Mouse (Mus musculus) layer of hippocampus, postnatal 36 days (tissue): ENCODE measurements around the gene Gm47985. TPM values are rescaled to one million over a fixed set of nuclear protein-coding genes. Genes with fewer than 3 reads are reported as not detected.
"Not testable (repeated sequence)": the region's sequence is repeated elsewhere in the genome, so short reads cannot be mapped to it uniquely, and the experiment has no call there.

Source experiments
- DNase-seq, 2 experiments: peaks; one replicate each; pipeline ENCODE4 v3.0.0; 2022
- total RNA-seq, 2 experiments: library from RNA; stranded (reverse); gene quantifications; 2 replicates each; pipeline ENCODE4 v1.2.3; 2021

Gene Gm47985
- not detected for total RNA-seq

DNA sequence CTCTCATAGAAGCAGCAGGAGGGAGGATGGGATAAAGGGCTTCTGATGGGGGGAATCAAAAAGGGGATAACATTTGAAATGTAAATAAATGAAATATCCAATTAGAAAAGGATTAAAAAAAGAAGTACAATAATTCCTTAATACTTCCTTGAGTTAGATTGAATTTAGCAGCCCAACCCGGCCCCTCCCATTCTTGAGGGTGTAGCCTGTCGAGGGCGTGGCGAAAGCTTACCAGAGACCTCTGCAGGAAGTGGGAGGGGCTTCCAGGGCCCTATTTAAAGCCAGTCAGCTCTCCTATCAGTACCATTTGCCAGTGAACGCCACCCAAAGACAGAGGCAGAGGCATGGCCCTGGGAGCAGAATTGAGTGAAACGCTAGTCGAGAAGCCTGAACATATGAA is at the start of gene Gm47985:
Gene Gm47985 (plus strand): TSS at position 272 of the 400 bp plus-strand sequence.
- DNase-seq: not testable (repeated sequence)

DNA sequence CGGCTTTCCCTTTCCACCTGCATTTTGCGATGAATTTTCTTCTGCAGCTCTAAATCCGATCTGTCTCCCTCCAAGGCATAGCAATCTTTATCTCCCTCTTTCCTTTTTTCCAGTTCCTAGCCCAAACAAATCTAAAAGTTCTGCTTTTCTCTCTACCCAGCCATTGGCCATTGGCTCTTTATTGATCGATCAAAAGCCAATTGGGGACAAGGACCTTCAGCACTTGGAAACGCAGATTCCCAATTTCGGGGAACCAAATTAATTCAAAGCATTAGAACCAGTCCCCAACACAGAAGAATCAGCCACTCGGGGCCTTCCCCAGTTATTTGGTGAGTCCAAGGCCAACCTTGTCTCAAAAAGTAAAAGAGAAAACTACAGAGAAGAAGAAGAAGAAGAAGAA is 49.7 kb upstream of the Gm47985 start:
- DNase-seq: no peak

DNA sequence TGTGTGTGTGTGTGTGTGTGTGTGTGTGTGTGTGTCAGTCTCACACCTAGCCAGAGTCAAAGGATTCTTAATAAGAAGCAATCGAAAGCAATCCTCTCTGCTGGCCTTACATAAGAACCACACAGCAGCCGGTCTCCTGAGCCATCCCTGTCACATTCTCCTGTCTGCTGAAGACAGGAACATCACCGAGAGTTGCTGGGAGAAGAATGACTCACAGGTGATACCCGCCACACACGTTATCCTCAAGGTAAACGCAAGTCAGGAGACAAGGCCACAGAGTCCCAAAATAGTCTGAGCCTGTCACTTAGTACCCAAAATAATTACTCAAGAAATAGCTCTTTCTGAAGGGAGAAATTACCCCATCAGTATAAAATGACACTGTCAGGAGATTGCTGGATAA is 43.9 kb upstream of the Gm47985 start:
- no peak for DNase-seq

DNA sequence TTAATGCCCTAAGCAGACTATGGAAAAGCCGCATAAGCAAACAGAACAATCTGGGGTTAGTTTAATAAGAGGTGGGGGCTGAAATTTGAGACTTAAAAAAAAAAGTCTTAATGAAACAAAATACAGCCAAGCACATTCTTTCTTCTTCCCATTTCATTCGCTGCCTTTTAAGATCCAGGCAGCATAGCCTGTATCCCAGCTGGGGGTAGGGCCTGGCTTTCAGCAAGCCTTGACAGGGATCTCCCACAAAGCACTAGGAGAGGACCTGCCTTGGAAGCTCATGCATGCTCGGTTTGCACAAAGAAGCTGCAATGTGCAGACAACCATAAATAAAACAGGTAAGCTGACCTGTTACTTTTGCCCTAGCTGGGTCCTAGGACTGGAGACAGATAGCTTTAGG is 41.4 kb upstream of the Gm47985 start:
- no peak for DNase-seq

DNA sequence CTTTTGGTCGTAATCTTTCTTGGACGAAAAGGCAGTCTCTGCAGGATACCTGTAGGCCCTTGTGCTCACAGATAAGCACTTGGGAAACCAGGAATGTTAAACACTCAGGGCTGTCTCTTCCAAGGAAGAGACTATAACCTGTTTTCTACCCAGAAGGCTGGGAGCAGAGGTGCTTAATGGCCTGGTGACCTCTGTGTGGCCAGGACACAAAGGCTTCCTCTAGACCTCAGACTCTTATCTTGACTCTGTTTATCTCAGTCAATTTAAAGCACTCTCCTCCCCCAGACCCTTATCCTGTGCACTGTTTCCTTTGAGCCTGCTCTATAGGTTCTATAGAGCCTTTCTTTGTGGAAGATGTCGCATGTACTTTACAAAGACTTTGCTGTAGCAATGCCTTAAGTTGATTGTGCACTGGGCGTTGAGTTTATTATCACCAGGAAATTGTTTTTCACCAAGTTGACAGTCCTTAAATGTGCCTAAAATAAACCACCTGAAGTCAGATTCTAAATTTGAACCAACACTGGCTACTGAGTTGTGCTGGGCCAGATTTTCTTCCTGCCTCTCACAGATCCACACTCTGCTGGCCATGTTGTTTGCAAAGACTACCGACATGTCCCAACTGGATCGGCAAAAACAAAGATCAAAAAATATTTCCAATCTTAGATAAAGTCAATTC is 37.7 kb upstream of the Gm47985 start:
- DNase-seq: no peak

DNA sequence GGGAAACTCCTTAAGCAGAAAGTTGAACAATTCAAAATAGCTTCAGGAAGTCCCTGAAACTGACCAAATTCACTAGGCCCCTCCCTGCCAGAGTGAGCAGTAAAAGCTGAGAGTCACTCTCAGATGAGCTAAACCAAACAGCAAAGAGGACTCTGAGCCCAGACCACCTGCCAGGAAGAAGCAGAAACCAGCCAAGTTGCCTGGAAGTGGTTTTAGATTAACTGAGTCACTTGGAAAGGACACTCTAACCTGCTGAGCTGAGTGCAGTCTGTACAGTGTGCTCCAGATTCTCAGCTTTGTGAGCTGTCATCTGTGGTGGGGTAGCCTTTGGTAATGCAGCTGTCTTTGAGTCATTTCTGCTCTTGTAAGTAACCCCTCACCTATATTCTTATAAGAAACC is 34.5 kb upstream of the Gm47985 start:
- no peak for DNase-seq

DNA sequence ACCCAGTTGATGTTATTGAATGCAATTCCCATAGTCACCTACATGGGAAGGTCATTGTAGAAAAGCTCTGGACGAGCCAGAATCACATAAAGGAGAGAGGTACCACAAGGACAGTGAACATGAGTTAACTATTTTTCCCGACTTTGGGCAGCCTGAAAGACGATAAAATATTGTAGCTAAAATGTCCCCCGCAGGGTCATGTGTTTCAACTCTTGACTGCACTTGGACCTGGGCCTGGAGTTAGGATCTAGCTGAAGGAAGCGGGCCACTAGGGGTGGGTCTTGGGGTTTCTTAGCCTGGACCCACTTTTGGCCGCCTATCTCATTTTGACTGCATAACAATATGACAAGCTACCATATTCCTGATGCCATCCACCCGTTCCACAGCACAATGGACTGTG is 32.1 kb upstream of the Gm47985 start:
- DNase-seq: no peak

DNA sequence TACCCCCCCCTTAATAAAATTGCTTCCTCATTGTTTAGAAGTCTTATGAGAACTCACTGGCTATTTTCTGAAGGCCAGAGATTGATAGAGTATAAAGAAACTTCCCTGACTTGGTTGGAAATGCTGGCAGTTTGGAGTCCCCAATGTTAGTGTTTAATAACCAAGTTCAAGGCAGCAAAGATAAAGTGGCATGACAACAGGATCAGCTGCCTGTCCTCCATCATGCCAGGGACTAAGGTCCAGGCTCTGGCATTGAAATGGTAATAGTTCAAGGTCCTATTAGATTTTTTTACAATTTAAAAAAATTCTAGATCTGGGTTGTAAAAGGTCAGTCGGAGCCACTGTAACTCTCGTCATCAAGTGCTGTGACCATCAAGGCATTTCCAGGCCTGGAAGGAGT is 31.2 kb upstream of the Gm47985 start:
- no peak for DNase-seq

DNA sequence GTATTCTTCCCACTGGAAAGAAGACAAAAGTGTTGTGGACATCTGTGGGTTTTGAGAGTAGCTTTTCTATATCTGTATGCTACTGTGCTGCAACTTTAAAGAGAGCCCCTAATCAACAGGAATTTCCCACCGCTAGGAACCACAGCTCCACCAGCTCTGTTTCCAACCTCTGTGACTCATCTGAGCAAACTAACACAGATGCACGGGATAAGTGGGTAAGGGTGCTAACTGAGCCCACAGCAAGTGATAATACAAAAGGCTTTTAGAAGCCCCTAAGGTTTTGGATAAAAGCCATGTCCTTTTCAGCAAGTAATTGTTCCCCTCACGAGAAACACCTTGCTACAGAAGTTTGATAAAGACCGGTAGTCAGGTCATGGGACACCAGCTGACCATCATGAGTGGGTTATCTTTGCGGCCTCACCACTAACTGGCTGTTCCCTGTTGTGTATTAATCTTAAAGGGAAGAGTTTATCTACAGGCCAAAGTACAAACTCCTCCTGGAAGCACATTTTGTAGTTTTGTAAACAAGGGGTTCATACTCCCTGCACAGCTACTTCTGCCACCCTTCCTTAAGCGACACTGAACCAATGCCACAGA is 29.2 kb upstream of the Gm47985 start:
- no peak for DNase-seq

DNA sequence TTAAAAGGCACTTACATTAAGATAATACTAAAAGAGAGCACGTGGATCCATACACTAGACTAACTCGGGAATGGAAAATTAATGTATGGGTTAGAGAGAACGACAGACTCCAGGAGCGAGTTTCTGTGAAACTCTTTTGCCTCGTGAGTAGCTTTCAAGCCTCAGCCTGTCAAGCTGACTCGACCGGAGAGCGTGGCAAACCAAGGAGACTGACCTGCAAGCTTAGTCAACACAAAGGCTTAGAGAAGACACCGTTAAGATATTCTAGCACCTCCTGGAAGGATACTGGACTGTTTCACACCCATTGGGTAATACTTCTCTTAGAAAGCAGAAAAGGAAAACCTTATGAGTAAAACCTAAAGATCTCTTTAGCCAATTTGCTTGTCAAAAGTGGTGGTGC is 28.2 kb upstream of the Gm47985 start:
- not testable (repeated sequence) for DNase-seq

DNA sequence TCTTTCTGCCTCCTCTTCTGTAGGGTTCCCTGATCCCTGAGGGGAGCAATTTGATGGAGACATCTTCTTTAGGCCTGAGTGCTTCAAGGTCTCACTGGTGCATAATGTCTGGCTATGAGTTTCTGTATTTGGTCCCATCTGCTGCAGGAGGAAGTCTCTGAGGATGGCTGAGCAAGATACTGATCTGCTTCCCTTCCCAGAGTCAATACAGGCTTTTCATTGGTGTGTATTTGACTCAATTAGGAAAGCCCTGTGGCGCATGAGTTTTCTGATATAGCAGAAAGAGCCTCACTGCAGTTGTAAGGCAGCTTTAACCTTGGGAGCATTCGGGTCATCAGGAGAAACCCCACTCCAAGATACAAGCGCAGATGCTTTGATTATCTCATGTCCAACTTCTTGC is 26.2 kb upstream of the Gm47985 start:
- no peak for DNase-seq

DNA sequence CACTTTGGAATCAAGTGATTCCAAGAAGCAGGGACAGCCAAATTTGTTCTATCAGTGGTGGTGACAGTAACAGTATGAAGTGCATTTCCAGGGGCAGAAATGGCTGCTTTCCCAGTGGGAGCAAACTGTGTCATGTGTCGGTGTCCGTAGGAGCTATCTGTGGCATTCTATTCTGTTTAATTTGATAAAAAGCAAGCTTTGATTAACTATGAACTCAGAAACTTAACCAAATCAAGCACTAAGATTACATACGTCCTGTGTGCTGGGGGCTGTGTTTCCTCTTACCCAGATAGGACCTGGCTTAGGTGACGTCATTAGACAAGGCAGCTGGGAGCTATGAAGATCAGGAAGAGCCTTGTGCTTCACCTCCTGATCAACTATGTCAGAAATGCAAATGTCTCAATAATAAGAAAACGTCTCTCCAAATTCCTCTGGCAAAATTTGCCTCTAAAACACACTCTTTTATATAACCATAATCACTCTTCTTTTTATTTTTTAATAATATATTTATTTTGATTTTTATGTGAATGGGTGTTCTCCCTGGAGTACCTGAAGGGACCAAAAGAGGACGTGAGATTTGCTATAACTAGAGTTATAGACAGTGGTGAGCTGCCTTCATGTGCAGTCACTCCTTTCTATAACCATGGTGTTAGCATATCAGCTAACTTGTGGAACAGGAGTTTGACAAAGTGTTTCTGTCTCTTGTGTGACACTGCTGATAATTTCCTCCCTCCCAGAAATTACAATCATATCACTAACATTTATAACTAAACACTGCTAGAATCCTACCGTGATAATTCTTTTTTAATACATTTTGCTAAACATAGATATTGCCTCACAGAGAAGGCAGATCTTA is 25.3 kb upstream of the Gm47985 start:
- no peak for DNase-seq

DNA sequence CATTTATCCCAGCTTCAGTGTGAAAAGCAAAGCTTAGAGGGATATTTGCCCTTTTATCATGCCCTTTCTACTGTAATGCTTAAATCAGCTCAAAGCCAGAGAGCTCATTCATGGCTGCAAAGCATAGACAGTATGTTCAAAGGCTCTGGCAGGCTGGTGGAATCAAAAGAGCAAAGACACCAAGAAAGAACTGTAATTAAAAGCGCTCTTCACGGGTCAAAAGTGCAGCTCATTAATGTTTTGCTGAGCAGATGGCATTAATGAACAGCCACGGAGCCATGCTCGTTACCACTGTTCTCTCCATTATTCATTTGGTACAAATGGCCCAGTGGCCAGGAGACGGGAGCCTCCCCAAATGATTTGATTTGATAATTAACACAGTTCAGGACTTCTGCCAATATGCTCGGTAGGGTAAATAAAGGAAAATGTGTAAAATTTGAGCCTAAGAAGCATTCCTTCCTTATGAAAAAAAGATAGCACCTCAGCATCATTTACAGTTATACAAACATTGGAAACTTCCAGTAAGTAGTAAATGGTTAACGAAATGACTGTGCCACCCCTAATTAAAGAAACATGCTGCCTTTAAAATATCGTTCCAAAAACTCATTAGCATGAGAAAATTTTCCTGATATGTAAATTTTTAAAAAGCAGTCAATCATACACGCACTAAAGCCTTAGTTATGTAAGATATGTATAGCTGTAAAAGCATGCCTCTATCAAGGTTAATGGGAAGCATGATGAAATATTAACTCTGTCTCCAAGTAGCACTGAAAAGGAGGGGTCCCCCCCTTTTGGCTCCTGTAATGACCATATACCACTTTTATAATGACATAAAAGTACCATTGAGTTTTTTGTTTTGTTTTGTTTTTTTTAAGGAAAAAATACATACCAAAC is 24.1 kb upstream of the Gm47985 start:
- DNase-seq: no peak

DNA sequence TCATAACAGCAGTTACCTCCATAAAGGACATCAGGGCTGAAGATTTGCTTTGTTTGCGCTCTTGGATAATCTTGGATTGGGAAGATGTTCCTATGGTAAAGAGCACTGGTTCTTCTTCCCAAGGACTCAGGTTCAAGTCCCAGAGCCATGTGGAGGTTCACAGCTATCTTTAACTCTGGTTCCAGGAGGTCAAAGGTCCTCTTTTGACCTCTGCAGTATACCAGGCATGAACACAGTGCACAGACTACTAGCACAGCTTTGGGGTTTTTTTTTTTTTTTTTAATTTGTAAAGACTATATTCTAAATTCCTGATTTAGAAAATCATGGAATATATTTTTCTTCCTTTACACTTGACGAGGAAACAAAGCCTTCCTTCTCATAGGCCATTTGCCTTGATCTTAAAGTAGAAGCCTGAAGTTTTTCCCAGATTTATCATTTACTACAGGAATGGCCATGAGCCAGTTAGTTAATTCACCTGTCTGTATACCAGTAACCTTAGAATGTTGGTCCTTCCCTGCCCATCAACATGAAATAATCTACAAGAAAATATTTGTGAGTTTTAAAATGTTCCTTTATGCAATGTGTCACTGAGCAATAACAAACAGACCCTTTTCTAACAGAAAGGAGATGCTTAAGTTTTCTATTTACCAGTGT is 23.4 kb upstream of the Gm47985 start:
- no peak for DNase-seq

DNA sequence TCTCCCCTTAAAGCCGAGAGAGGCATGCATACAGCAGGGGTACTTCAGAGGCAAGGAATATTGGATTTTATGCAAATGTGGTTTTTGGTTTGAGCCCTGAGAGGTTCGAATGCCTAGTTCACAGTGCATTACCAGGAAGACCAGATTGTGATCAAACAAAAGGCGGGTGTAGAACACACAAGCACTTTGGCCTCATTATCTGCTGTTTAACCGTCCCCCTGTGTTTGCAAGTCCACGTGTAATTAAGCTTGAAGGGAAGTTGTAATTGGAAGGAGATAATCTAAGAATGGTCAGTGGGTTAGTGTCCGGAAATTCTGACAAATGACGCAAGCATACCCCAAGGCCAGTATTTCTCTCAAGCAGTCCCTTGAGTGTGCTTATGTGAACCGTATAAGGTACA is 16.3 kb upstream of the Gm47985 start:
- no peak for DNase-seq

DNA sequence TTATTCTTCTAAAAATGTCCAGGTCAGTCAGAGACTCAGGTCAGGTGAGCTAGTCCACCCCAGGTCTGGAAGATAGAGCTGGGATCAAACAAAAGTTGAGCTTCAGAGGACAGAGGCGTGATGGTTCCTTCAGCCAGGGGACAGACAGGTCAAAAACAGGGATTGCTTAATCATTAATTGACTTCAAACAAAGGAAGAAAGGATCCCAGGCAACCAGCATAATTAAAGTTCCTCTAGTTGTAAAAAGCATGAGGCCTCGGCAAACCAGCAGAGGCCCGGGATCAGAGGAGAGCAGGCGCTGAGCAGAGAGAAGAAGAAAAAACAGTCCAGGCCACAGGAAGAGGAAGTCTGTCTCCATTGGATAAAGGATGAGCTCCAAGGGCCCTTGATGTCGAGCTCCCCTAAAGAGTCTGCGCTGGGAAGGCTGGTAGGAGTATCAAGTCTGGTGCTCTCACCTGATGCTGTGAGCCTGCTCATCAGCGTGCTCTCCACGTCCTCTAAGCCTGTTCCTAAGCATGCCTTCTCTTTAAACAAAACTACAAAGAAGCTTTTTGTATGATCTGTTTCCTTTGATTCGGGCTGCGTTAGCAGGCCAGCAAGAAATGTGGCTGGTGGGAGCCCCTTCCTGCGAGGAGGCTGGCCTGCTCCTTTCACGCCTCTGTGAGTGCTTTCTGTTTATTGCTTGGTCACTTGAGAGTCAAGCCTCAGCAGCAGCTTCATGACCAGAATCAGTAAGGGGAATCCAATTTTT is 14.9 kb upstream of the Gm47985 start:
- DNase-seq: no peak

DNA sequence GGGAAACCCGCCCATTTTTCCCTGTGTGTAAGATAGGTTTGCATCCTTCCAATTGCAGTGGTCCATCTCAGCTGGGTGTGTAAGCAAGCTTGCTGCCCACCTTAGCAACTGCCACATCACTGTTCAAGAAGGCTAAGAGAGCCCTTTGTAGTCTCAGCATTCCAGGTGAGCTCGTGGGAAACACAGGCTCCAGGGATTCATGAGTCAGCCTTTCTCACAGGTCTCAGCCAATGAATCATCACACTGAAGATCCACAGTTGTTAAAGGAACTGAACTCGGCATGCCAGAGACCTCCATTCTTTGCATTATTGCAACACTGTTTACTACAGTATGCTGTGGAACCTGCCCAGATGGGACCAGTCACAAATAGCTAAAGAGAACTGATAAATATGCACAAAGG is 13.7 kb upstream of the Gm47985 start:
- DNase-seq: no peak

DNA sequence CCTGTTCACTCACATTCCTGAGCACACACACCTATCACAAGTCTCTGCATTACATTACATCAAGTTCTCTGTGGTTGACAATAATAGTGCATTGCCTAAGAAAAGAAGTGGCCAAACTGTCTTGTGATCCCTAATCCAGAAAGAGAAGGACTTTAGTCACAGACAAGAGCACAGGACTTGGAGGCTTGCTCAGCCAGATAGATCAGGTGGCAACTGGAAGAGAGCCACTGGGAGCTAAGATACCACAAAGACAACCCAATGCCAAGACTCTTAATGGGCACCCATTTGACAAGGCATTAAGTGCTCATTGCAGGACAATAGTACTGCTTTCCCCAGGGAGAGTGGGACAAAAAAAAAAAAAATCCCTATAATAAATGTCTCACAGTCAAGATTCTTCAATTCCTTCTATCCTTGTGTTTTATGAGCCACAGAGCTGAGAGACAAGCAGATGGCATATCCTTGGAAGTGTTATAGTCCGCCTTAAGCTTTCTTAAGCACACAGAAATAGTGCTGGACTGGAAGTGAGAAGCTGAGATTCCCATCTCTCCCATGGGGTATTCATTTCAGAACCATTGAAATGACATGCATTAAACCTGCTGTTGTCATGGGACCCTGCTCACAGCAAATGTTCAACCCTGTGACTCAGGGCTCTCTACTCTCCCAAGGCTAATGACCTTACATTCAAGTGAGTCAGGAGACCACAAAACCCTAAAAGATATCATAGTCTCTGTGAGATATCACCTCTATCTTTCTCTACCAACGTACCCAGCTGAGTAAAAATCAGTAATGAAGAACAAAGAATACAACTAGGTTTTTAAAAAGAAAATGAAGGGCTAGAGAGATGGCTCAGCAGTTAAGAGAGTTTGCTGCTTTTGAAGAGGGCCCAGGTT is 10.5 kb upstream of the Gm47985 start:
- no peak for DNase-seq

DNA sequence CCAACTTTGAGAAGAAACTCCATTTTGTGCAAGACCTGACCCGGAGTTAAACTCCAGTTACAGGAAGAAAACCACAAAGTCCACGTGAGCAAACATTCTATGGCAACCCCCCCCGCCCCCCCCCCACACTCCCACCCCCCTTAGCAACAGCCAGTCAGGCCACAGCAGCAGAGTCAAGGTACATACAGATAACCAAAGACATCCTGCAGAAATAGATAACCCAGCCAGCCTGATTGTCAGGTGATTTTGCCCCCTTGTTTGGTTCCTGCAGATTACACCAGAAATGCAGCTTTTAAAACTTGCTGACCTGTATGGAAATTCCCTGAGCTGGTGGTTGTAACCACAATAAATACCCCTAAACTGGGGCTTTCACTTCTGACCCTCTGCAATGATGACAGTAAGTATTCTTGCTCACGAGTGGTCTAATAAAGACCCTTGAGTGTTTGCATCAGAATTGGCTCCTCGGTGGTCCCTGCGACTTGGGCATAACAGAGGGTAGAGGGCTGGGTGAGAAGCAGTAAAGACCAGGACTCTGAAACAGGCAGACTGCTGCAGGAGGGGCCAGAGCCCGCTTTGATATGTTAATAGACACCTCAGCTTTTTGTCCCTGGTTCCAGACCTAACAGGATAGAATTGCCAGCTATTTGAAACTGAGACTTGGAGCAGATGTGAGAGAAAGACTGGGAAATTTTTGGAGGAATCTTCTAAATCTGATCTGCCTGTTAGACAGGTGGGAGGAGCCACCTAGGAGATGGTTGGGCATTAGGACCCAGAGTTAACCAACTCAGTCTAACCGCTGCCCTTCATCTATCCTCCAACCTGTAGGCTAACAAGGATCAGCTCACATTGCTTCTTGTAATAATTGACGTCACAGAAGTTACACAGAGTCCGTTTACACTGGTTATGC is 5.1 kb upstream of the Gm47985 start:
- DNase-seq: no peak
